Mouse (Mus musculus) T-cell, adult 2 months (primary cell): ENCODE measurements around the gene Vmn2r13.
"Not testable (repeated sequence)": the region's sequence is repeated elsewhere in the genome, so short reads cannot be mapped to it uniquely, and the experiment has no call there.

Experiments
- DNase-seq: peaks from one replicate; pipeline ENCODE4 v3.0.0; 2022; ENCODE audit warnings: low spot score

Vmn2r13 gene

DNA sequence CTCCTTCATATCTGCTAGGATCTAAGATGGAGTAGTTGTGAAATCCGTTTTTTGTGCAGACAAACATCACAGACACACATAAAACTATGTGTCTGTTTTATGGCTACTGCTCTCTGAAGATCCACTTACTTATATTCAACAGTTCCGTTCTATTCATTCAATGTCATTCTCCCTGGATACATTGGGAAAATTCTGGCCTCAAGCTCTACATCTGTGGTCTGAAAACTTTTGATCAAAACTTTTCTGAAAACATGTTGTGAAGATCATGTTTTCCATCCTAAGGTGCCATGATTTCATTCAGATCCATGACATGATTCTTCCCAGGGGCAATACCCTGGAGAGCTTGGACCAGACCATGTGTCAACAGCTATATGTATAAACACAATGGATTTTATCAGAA, at the start of gene Vmn2r13:
Gene Vmn2r13 (minus strand): TSS at position 101 of the 400 bp plus-strand sequence.
- DNase-seq, result not testable (repeated sequence)

DNA sequence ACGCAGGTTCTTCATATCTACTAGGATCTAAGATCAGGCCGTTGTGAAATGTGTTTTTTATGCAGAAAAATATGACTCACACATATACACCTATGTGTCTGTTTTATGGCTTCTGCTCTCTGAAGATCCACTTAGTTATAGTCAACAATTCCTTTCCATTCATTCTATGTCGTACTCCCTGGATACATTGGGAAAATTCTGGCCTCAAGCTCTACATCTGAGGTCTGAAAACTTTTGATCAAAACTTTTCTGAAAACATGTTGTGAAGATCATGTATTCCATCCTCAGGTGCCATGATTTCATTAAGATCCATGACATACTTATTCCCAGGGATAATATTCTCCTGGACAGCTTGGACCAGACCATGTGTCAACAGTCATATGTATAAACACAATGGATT, 32.6 kb upstream of the Vmn2r13 start, which contains the start of gene Vmn2r14:
Gene Vmn2r14 (minus strand): TSS at position 101 of the 400 bp plus-strand sequence.
- no peak for DNase-seq

DNA sequence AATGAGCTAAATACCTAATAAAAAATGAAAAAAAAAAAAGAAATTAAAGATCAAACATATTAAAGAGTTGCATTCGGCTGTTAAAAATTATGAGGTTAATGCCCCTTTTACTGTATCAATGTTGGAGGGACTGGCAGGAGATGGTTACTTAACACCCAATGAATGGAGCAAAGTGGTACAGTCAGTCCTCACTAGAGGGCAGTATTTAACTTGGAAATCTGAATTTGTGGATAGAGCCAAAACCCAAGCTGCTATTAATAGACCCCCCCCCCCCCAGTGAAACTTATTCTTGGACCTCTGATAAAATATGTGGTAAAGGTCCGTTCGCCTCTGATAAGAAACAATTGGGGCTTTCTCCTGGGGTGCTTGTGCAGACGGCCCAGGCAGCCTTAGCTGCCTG, 25.1 kb downstream of the Vmn2r13 start:
- DNase-seq, result not testable (repeated sequence)

DNA sequence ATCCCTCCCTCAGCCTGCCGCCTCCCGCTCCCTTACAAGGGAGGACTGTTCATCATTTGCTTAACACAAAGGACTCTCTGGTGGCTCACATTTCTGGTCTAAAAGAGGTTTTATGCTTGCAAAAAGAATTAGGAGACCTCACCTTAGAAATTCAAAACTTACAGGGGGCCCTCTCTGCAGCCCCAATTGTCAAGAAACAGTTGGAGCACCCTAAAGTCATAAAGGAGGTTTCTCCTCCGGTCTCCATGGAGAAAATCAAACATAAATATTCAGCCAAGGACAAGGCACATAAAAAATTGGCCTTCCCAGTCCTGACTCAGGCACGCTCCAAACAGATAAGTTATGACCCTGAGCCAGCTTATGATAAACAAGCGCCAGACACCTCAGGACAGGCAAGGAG, 31.9 kb downstream of the Vmn2r13 start:
- no peak for DNase-seq

DNA sequence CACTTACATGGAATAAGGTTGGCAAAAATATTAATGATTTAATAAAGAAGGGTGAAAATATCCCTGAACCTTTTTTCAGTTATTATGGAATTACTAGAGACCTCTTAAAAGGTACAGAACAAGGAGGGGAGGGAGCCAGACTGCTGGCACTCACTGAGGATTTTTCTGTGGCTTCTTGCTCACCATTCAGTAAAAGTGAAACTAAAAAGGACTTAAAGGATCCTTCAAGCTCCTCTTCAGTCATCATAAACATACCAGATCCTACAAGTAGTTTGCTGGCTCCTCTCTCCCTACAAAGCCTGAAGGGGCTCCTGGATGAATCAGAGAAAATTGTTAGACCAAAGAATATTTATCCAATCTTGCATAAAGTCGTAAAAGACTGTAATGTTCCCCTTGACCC, 32.4 kb downstream of the Vmn2r13 start:
- DNase-seq, result not testable (repeated sequence)

DNA sequence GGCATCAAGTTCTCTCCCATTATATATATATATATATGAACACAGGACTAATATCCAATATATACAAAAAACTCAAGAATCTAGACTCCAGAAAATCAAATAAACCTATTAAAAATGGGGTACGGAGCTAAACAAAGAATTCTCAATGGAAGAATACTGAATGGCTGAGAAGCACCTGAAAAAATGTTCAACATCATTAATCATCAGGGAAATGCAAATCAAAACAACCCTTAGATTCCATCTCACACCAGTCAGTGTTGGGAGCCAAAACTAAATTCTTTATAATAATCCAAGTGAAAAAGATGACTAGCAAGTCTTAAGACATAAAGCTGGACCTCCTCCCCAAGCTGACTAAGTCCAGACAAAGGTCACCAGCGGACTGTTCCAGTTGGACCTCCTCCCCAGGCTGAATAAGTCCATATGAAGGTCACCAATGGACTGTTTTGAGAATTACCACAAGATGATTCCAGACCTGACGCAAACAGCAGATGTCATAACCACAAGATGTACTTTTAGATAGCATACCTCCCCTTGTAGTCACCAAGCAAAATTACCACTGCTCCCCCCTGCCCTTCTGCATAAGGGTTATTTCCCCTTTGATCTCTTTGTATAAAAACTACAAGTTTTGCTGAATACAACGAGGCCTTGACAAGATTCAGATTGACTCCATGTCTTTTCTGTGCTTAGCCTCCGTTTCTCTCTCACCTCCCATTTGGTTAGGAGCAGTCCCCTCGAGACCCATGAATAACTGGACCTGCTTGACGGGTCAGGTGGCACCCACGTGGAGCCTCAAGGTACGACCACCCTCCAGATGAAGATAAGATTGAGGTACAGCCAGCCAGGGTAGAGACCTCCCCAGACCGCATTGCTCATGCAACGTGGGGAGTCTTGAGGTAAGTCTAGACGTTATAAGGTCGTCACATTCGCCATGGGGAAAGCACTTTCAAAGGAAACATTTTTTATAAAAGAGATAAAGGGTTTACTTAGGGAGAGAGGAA, 33.2 kb downstream of the Vmn2r13 start:
- not testable (repeated sequence) for DNase-seq

DNA sequence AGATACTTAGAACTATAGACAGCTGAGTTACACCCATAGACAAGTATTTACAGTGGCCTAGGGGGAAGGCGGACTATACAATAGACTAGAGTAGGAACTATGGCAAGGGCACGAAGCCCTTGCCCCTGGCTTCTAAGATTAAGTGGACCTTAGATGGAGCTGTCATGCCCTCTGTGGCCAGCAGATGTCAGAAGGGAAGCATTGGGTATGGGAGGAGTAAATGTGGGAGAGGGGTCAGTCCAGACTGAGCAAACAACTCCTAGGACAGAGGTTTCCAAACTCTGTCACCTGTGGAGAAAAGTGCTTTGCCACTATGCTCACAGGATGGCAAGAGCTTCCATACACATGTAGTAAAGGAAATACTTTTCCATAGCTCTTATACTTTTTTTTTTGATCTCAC, 52.5 kb downstream of the Vmn2r13 start:
- no peak for DNase-seq

DNA sequence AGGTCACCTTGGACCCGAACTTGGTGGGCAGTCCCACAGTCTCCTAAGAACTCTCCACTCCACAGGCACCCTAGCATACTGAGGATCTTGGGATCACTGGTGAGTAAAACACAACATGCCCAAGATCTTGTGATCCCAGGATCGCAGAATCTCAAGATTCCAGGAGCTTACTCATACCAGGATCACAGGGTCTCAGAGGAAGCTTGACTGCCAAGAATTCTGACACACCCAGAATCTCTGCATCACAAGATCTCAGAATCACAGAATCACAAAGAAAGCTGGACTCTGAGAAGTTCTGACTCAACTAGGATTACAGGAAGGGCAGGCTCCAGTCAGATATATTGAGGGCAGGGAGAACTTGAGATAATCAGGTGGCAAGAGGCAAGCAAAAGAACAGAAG, 55.3 kb downstream of the Vmn2r13 start:
- no peak for DNase-seq
